Mouse (Mus musculus) cerebellum, adult 8-10 months (tissue): ENCODE measurements around the gene Tnfrsf8.
"Not testable (repeated sequence)": the region's sequence is repeated elsewhere in the genome, so short reads cannot be mapped to it uniquely, and the experiment has no call there.

Experiments used
- DNase-seq: peaks from one replicate; pipeline ENCODE4 v3.0.0; 2022

Tnfrsf8 gene

GRCm38 (mm10) chr4:145306422-145306821, 8.5 kb downstream of the Tnfrsf8 start:
- DNase-seq: no peak

- DNase-seq: not testable (repeated sequence)
Measured at GRCm38 (mm10) chr4:145305661-145306362, 9.2 kb downstream of the Tnfrsf8 start.

GRCm38 (mm10) chr4:145304109-145304508, 10.9 kb downstream of the Tnfrsf8 start:
- DNase-seq: no peak

- no peak for DNase-seq
Measured at GRCm38 (mm10) chr4:145302106-145302505, 12.9 kb downstream of the Tnfrsf8 start.

GRCm38 (mm10) chr4:145300210-145300927, 14.6 kb downstream of the Tnfrsf8 start:
- no peak for DNase-seq

- no peak for DNase-seq
Measured at GRCm38 (mm10) chr4:145299355-145299754, 15.6 kb downstream of the Tnfrsf8 start.

- DNase-seq: no peak
Measured at GRCm38 (mm10) chr4:145298846-145299245, 16.1 kb downstream of the Tnfrsf8 start.

GRCm38 (mm10) chr4:145295589-145296300, 19.2 kb downstream of the Tnfrsf8 start:
- DNase-seq: peak; percentile 5

- DNase-seq: no peak
Measured at GRCm38 (mm10) chr4:145294588-145294987, 20.4 kb downstream of the Tnfrsf8 start.

GRCm38 (mm10) chr4:145286369-145287120, 28.4 kb downstream of the Tnfrsf8 start:
- DNase-seq: peak; percentile 20

GRCm38 (mm10) chr4:145284675-145285074, 30.3 kb downstream of the Tnfrsf8 start:
- no peak for DNase-seq

- DNase-seq: no peak
Measured at GRCm38 (mm10) chr4:145283441-145283840, 31.5 kb downstream of the Tnfrsf8 start.

GRCm38 (mm10) chr4:145280966-145281365, 34.0 kb downstream of the Tnfrsf8 start:
- no peak for DNase-seq

- no peak for DNase-seq
Measured at GRCm38 (mm10) chr4:145278724-145279370, 36.1 kb downstream of the Tnfrsf8 start.

GRCm38 (mm10) chr4:145278231-145278630, 36.7 kb downstream of the Tnfrsf8 start:
- DNase-seq: no peak

- DNase-seq: no peak
Measured at GRCm38 (mm10) chr4:145276368-145277249, 38.4 kb downstream of the Tnfrsf8 start.

GRCm38 (mm10) chr4:145274887-145275286, 40.1 kb downstream of the Tnfrsf8 start:
- DNase-seq: no peak

GRCm38 (mm10) chr4:145273923-145274322, 41.0 kb downstream of the Tnfrsf8 start:
- no peak for DNase-seq

GRCm38 (mm10) chr4:145272763-145273162, 42.2 kb downstream of the Tnfrsf8 start:
- DNase-seq: no peak

GRCm38 (mm10) chr4:145271634-145272033, 43.3 kb downstream of the Tnfrsf8 start:
- DNase-seq: no peak

- no peak for DNase-seq
Measured at GRCm38 (mm10) chr4:145270136-145270535, 44.8 kb downstream of the Tnfrsf8 start.
